Mouse (Mus musculus) midbrain, embryonic 16.5 days (tissue): ENCODE results near the gene Cd244a. TPM values are rescaled to one million over a fixed set of nuclear protein-coding genes. Genes with fewer than 3 reads are reported as not detected.

Source experiments
- ATAC-seq: fragments of 200-750 bp; cut with Nextera tagmentation; 2 replicates; pipeline ENCODE4 v1.8.0; 2017; ENCODE audit warnings: moderate TSS enrichment
- H3K27ac ChIP-seq: fragments of 300-500 bp; sonication (generic); 2 replicates; pipeline ENCODE4 v1.5.1; 2014; ENCODE audit warnings: mild to moderate bottlenecking, low read length, mixed read lengths
- H3K27me3 ChIP-seq: fragments of 300-500 bp; sonication (generic); 2 replicates; pipeline ENCODE4 v1.6.1; 2014; ENCODE audit warnings: low read depth, low read length, mixed read lengths; ENCODE audit not compliant: control insufficient read depth, insufficient read depth
- H3K36me3 ChIP-seq: fragments of 300-500 bp; sonication (generic); 2 replicates; pipeline ENCODE4 v1.6.1; 2014; ENCODE audit warnings: mild to moderate bottlenecking, low read length, moderate library complexity, mixed read lengths; ENCODE audit not compliant: control insufficient read depth, insufficient read depth
- H3K4me1 ChIP-seq: fragments of 300-500 bp; sonication (generic); 2 replicates; pipeline ENCODE4 v1.6.1; 2014; ENCODE audit warnings: mild to moderate bottlenecking, low read length, mixed read lengths; ENCODE audit not compliant: control insufficient read depth, insufficient read depth
- H3K4me2 ChIP-seq: fragments of 300-500 bp; sonication (generic); 2 replicates; pipeline ENCODE4 v1.6.1; 2014; ENCODE audit warnings: mild to moderate bottlenecking, low read length, mixed read lengths
- H3K4me3 ChIP-seq: fragments of 300-500 bp; sonication (generic); 2 replicates; pipeline ENCODE4 v1.5.1; 2014; ENCODE audit warnings: low read depth, mild to moderate bottlenecking, low read length, moderate library complexity, mixed read lengths
- H3K9ac ChIP-seq: fragments of 300-500 bp; sonication (generic); 2 replicates; pipeline ENCODE4 v1.6.1; 2014; ENCODE audit warnings: low read depth, low read length, mixed read lengths
- H3K9me3 ChIP-seq: fragments of 300-500 bp; sonication (generic); replicated peaks from 2 replicates; pipeline ENCODE4 v1.6.1; 2014; ENCODE audit warnings: mild to moderate bottlenecking, low read length, mixed read lengths; ENCODE audit not compliant: control insufficient read depth, poor library complexity, severe bottlenecking
- WGBS: fragments of 180-500 bp; shearing (Covaris S2); extraction: QIAGEN DNeasy Blood & Tissue Kit; methylation state at CpG from one replicate; pipeline ENCODE4 v1.1.7; 2014; 5-methylcytosine and 5-hydroxymethylcytosine counted together
- polyA plus RNA-seq: library from polyadenylated mRNA; unstranded; fragments of >200 nt; fragmentation: Nextera tagmentation; extraction: Ambion mirVana; gene quantifications from 2 replicates; pipeline ENCODE4 v1.2.1, GENCODE M21; 2015

The Cd244a gene
- polyA plus RNA-seq, 1 experiment from 2014 or later = not detected

DNA sequence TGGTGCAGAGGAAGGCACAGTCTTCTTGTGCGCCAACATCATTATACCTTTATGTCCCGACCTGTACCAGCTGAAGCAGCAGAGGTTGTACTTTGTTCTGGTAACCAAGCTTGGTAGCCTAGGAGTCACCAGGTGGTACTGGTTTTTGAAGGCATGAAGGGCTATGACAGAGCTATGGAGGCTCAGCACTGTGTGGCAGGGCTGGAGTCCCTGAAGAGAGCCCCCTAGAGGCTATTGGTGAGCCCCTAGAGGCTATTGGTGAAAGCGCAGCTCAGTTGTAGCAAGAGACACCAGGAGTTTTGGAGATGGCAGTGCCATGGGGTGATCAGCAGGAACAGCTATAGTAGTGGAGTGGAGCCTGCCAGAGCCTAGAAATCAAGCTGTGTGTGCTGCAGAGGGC, 5.3 kb downstream of the Cd244a start:
- no peak overlapping the region for H3K9ac ChIP-seq
- no peak for ATAC-seq
- no peak overlapping the region for H3K4me3 ChIP-seq
- no peaks in the 10 kb centered on the region for H3K9me3 ChIP-seq
- no peak overlapping the region for H3K27ac ChIP-seq
- no peaks in the 10 kb centered on the region for H3K4me1 ChIP-seq
- 60% methylated on average over 3 of the region's 3 CpGs for WGBS
- H3K27me3 ChIP-seq = no peaks in the 10 kb centered on the region
- H3K36me3 ChIP-seq = no peaks in the 10 kb centered on the region
- no peak overlapping the region for H3K4me2 ChIP-seq

GRCm38 (mm10) chr1:171565888-171566287, 6.9 kb downstream of the Cd244a start:
- no peak overlapping the region for H3K9ac ChIP-seq
- no peaks in the 10 kb centered on the region for H3K4me1 ChIP-seq
- no peaks in the 10 kb centered on the region for H3K36me3 ChIP-seq
- WGBS = 85% methylated on average over 4 of the region's 4 CpGs
- H3K4me2 ChIP-seq = no peak overlapping the region
- H3K9me3 ChIP-seq = no peaks in the 10 kb centered on the region
- H3K27ac ChIP-seq = no peak overlapping the region
- no peak for ATAC-seq
- H3K27me3 ChIP-seq = no peaks in the 10 kb centered on the region
- no peak overlapping the region for H3K4me3 ChIP-seq

GRCm38 (mm10) chr1:171566777-171567176, 7.8 kb downstream of the Cd244a start:
- H3K4me2 ChIP-seq = no peak overlapping the region
- no peaks in the 10 kb centered on the region for H3K4me1 ChIP-seq
- no peaks in the 10 kb centered on the region for H3K36me3 ChIP-seq
- H3K4me3 ChIP-seq = no peak overlapping the region
- H3K9ac ChIP-seq = no peak overlapping the region
- no peaks in the 10 kb centered on the region for H3K9me3 ChIP-seq
- 25% methylated on average over 8 of the region's 8 CpGs for WGBS
- ATAC-seq = 0 out of 2 replicates have a peak, but pooled peaks have one; percentile 28
- H3K27me3 ChIP-seq = no peaks in the 10 kb centered on the region
- no peak overlapping the region for H3K27ac ChIP-seq

- no peak overlapping the region for H3K27ac ChIP-seq
- 54% methylated on average over 2 of the region's 2 CpGs for WGBS
- ATAC-seq = no peak
These were observed 9.4 kb downstream of the Cd244a start for GRCm38 (mm10) chr1:171568436-171568835.

DNA sequence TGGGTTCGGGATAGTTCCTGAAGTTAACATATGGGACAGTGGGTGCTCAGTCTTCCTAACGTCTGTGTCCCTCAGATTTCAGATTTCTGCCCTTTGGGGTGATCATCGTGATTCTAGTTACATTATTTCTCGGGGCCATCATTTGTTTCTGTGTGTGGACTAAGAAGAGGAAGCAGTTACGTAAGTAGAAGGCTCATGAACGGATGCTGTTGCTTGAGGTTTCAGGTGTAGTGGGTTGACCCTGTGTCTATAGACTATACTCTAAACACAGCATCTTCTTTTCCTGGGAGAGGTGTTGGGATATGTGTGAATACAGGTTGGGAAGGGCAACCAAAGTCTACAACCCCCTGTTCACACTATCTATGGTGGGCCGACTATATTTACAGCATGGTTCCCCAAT, 18.2 kb downstream of the Cd244a start:
- no peaks in the 10 kb centered on the region for H3K9me3 ChIP-seq
- no peak overlapping the region for H3K27ac ChIP-seq
- WGBS = 88% methylated on average over 7 of the region's 7 CpGs
- no peaks in the 10 kb centered on the region for H3K36me3 ChIP-seq
- no peaks in the 10 kb centered on the region for H3K4me1 ChIP-seq
- H3K9ac ChIP-seq = no peak overlapping the region
- ATAC-seq = no peak
- H3K27me3 ChIP-seq = no peaks in the 10 kb centered on the region
- no peak overlapping the region for H3K4me3 ChIP-seq
- H3K4me2 ChIP-seq = no peak overlapping the region

More at GRCm38 (mm10) chr1:171568436-171568835, 9.4 kb downstream of the Cd244a start:
- Histone ChIP-seq H3K36me3 (no peaks in the 10 kb centered on the region), H3K27me3 (no peaks in the 10 kb centered on the region), H3K4me3 (no peak overlapping the region), H3K9me3 (no peaks in the 10 kb centered on the region), H3K4me1 (no peaks in the 10 kb centered on the region), H3K4me2 (no peak overlapping the region), H3K9ac (no peak overlapping the region)

DNA sequence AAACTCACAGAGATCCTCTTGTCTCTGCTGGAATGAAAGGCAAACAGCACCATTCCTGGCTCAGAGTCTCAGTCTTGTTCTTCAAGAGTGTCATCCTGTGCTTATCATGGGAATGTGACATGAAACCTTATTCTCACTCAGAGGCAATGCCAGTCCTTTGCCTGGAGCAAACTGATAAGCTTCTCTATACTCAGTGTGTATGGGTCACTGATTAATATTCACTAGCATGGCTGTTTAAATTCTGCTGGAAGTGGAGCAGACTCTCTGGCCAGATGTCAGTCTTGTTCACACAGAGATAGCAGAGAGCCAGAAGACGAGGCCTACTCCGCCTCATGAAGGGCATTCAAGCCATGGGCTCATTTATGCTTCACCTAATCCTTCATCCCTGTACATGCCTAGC, 25.6 kb downstream of the Cd244a start:
- no peak for ATAC-seq
- Histone ChIP-seq H3K4me2 (no peak overlapping the region), H3K4me1 (no peaks in the 10 kb centered on the region), H3K4me3 (no peak overlapping the region), H3K9me3 (no peaks in the 10 kb centered on the region), H3K27ac (no peak overlapping the region), H3K27me3 (no peaks in the 10 kb centered on the region), H3K9ac (no peak overlapping the region), H3K36me3 (no peaks in the 10 kb centered on the region)
- 71% methylated on average over 2 of the region's 2 CpGs for WGBS

- no peaks in the 10 kb centered on the region for H3K4me1 ChIP-seq
- H3K4me2 ChIP-seq = no peak overlapping the region
- 85% methylated on average over 3 of the region's 3 CpGs for WGBS
- no peak for ATAC-seq
- no peak overlapping the region for H3K4me3 ChIP-seq
- no peaks in the 10 kb centered on the region for H3K36me3 ChIP-seq
- no peaks in the 10 kb centered on the region for H3K27me3 ChIP-seq
- H3K9ac ChIP-seq = no peak overlapping the region
- no peak overlapping the region for H3K27ac ChIP-seq
- no peaks in the 10 kb centered on the region for H3K9me3 ChIP-seq
These were observed 45.7 kb downstream of the Cd244a start for GRCm38 (mm10) chr1:171604686-171605085.

- Histone ChIP-seq H3K27ac (no peak overlapping the region), H3K9ac (no peak overlapping the region), H3K27me3 (no peaks in the 10 kb centered on the region), H3K36me3 (no peaks in the 10 kb centered on the region), H3K9me3 (no peaks in the 10 kb centered on the region), H3K4me2 (no peak overlapping the region), H3K4me3 (no peak overlapping the region), H3K4me1 (no peaks in the 10 kb centered on the region)
- 85% methylated on average over 3 of the region's 3 CpGs for WGBS
- no peak for ATAC-seq
These were observed 47.7 kb downstream of the Cd244a start for GRCm38 (mm10) chr1:171606656-171607055.

- Histone ChIP-seq H3K9ac (no peak within 1 kb of the TSS), H3K27me3 (no peaks in the 10 kb centered on the region), H3K4me2 (no peak within 1 kb of the TSS), H3K4me1 (no peaks in the 10 kb centered on the region), H3K4me3 (no peak within 1 kb of the TSS), H3K9me3 (no peaks in the 10 kb centered on the region), H3K27ac (no peak within 1 kb of the TSS), H3K36me3 (no peaks in the 10 kb centered on the region)
- ATAC-seq = no peak
- WGBS = 86% methylated on average over 9 of the region's 9 CpGs
These were observed 48.2 kb downstream of the Cd244a start, which contains the start of gene Ly9 for GRCm38 (mm10) chr1:171607176-171607575. Gene Ly9, minus strand, starts transcription at chr1:171607410.
